Mouse (Mus musculus) stomach, embryonic 16.5 days (tissue): ENCODE data around the gene Mmrn2. TPM values are rescaled to one million over a fixed set of nuclear protein-coding genes. Genes with fewer than 3 reads are reported as not detected.

Source experiments
- ATAC-seq: fragments of 200-750 bp; cut with Nextera tagmentation; 2 replicates; pipeline ENCODE4 v1.8.0; 2017; ENCODE audit warnings: moderate number of reproducible peaks, moderate TSS enrichment; ENCODE audit not compliant: insufficient read depth, low FRiP score
- H3K27ac ChIP-seq: fragments of 300-500 bp; sonication (generic); 2 replicates; pipeline ENCODE4 v1.5.1; 2014; ENCODE audit warnings: low read length
- H3K27me3 ChIP-seq: fragments of 300-500 bp; sonication (generic); 2 replicates; pipeline ENCODE4 v1.6.1; 2014; ENCODE audit warnings: low read length, control low read depth, mixed read lengths; ENCODE audit not compliant: control insufficient read depth, insufficient read depth
- H3K36me3 ChIP-seq: fragments of 300-500 bp; sonication (generic); 2 replicates; pipeline ENCODE4 v1.6.1; 2014; ENCODE audit warnings: low read length; ENCODE audit not compliant: control insufficient read depth, insufficient read depth
- H3K4me1 ChIP-seq: fragments of 300-500 bp; sonication (generic); 2 replicates; pipeline ENCODE4 v1.6.1; 2014; ENCODE audit warnings: low read length, control low read depth, mixed read lengths; ENCODE audit not compliant: control insufficient read depth, insufficient read depth
- H3K4me2 ChIP-seq: fragments of 300-500 bp; sonication (generic); 2 replicates; pipeline ENCODE4 v1.6.1; 2014; ENCODE audit warnings: low read depth, low read length, mixed read lengths
- H3K4me3 ChIP-seq: fragments of 300-500 bp; sonication (generic); replicated peaks from 2 replicates; pipeline ENCODE4 v1.5.1; 2014; ENCODE audit warnings: mild to moderate bottlenecking, low read length
- H3K9ac ChIP-seq: fragments of 300-500 bp; sonication (generic); 2 replicates; pipeline ENCODE4 v1.6.1; 2014; ENCODE audit warnings: low read length
- H3K9me3 ChIP-seq: fragments of 300-500 bp; sonication (generic); replicated peaks from 2 replicates; pipeline ENCODE4 v1.6.1; 2016; ENCODE audit warnings: low read length, control low read depth; ENCODE audit not compliant: control insufficient read depth
- WGBS: fragments of 180-500 bp; shearing (Covaris S2); extraction: QIAGEN DNeasy Blood & Tissue Kit; methylation state at CpG from one replicate; pipeline ENCODE4 v1.1.7; 2014; 5-methylcytosine and 5-hydroxymethylcytosine counted together
- polyA plus RNA-seq: library from polyadenylated mRNA; unstranded; fragments of >200 nt; fragmentation: Nextera tagmentation; extraction: Ambion mirVana; gene quantifications from 2 replicates; pipeline ENCODE4 v1.2.1, GENCODE M21; 2015

Gene Mmrn2
- polyA plus RNA-seq, 1 experiment from 2014 or later: 8.5 TPM

DNA sequence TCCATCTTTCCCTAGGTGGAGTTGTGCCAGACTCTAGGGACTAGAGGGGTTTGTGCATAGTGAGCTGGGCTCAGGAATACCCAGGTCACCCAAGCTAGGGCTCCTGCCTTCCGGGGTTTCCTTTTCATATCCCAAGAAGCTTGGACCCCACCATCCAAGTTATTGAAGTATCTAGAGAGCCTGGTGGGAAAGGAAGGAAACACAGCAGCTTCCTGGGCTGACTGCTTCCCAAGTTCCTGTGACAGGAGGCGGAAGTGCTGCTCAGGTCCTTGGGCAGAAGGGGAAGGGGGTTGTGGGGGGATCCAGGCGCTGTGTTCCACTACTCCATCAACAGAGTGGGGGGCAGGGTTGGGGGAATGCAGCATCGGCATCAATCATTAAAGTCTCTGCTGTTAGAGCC is 1.9 kb downstream of the Mmrn2 start:
- Histone ChIP-seq H3K9ac (no peak overlapping the region), H3K9me3 (no peaks in the 10 kb centered on the region), H3K27ac (no peak overlapping the region), H3K27me3 (no peaks in the 10 kb centered on the region), H3K36me3 (no peaks in the 10 kb centered on the region), H3K4me2 (peak overlapping the region; percentile 5; the same call in 1 of the 2 replicates), H3K4me1 (peaks cover 21% of the 10 kb centered on the region), H3K4me3 (no peak overlapping the region)
- WGBS: 69% methylated on average over 4 of the region's 4 CpGs
- no peak for ATAC-seq

DNA sequence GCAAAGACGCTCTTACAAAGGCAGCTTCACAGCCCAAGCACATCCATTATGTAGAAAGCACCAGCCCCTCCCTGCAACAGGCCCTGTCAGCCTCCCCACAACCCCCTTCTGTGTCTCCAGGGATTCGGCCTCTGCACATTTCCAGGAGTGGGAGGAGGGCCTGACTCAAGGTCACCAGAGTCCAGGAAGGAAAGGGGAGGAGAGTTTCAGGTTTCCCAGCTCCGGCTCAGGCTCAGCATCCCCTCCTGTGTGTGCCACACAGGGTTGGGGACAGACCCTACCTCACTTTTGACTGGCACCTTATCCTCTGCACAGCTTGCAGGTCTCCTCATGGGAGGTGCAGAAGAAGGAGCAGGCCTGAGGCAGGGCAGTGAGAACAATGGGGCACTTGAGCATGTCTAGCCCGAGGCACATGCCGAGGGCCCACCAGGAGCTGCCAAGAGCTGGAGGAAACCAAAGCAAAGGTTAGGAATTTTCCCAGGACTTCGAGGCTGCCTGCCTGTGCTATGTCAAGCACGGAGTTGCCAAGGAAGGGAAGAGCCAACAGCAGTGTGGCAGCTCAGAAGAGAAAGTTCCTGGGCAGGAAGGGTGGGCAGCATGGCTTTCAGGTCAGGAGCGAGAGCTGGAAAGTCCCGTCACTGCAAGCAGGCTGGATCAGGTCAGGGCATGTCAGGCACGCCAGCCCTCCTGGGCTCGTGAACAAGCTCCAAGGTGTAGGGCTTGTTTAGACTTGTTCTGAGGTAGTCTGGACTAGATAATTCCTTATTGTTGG is 3.5 kb downstream of the Mmrn2 start:
- Histone ChIP-seq H3K27me3 (no peaks in the 10 kb centered on the region), H3K4me1 (peaks cover 21% of the 10 kb centered on the region), H3K4me2 (no peak overlapping the region), H3K36me3 (no peaks in the 10 kb centered on the region), H3K9ac (peak overlapping the region; percentile 17; the same call in 1 of the 2 replicates), H3K27ac (peak overlapping the region; percentile 79), H3K4me3 (no peak overlapping the region), H3K9me3 (no peaks in the 10 kb centered on the region)
- 36% methylated on average over 11 of the region's 11 CpGs for WGBS
- peak; percentile 51 for ATAC-seq

DNA sequence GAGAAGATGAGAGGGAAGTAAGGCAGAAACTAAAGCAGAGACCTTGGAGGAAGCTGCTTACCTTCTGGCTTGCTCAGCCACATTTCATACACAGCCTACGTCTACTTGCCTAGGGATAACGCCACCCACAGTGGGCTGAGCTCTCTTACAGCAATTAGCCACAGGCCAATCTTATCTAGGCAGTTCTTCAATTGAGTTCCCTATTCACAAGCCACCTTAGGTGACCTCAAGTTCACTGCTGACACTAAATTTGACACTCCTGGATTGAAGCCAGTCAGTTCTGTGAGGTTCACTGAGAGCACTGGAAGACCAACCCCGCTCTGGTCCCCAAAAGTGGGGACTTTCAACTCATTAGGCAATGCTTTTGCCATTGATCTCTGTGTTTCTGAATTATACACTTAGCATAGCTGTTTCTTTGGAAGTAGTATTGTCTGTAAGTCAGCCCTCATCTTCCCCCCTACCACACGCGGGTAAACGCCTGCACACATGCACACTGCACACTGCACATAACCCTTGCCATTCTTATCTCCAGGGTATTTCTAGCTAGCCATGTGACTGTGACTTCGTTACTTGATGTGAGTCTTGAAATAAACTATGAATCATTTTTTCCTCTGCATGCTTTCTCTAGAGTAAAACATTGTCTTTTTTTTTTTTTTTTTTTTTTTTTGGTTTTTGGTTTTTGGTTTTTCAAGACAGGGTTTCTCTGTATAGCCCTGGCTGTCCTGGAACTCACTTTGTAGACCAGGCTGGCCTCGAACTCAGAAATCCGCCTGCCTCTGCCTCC is 7.8 kb downstream of the Mmrn2 start:
- Histone ChIP-seq H3K4me1 (peaks cover 9% of the 10 kb centered on the region), H3K9ac (no peak overlapping the region), H3K27me3 (no peaks in the 10 kb centered on the region), H3K4me2 (no peak overlapping the region), H3K27ac (no peak overlapping the region), H3K4me3 (no peak overlapping the region), H3K36me3 (no peaks in the 10 kb centered on the region), H3K9me3 (no peaks in the 10 kb centered on the region)
- no peak for ATAC-seq
- WGBS: 92% methylated on average over 9 of the region's 9 CpGs

DNA sequence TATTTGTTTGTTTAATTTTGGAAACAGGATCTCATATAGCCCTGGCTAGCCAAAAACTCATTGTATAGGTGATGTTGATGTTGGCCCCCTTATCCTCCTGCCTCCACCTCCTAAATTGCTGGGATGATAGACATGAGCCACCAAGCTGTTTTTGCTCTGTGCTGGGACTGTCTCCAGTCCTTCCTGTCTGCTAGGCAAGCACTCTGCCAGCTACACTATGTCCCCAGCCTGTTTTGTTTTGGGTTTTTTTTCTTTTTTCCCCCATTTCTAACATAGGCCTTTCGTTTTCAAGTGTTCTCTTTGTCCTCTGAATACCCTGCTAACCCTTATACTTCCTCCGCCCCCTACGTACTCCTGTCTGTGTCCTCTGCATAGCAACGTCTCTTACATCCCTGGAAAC is 18.0 kb downstream of the Mmrn2 start:
- no peaks in the 10 kb centered on the region for H3K36me3 ChIP-seq
- no peak overlapping the region for H3K9ac ChIP-seq
- 70% methylated on average over 4 of the region's 4 CpGs for WGBS
- H3K4me1 ChIP-seq: no peaks in the 10 kb centered on the region
- no peaks in the 10 kb centered on the region for H3K27me3 ChIP-seq
- H3K9me3 ChIP-seq: no peaks in the 10 kb centered on the region
- H3K4me3 ChIP-seq: no peak overlapping the region
- no peak overlapping the region for H3K27ac ChIP-seq
- no peak overlapping the region for H3K4me2 ChIP-seq
- no peak for ATAC-seq

DNA sequence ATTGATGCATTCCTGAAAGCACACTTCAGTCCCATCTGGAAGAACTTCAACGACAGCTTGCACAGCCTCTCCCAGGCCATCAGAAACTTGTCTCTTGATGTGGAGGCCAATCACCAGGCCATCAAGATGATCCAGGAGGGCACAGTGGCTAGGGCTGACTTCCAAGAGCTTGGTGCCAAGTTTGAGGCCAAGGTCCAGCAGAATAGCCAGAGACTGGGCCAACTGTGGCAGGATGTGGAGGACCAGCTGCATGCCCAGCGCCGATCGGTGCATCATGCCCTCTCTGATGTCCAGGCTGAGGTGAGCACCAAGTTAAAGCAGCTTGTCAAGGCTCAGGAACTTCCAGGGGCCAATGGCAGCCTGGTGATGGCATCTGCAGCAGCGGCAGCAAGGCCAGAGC is 22.6 kb downstream of the Mmrn2 start:
- H3K4me2 ChIP-seq: no peak overlapping the region
- no peaks in the 10 kb centered on the region for H3K27me3 ChIP-seq
- H3K4me1 ChIP-seq: no peaks in the 10 kb centered on the region
- ATAC-seq: no peak
- H3K9ac ChIP-seq: no peak overlapping the region
- WGBS: 92% methylated on average over 5 of the region's 5 CpGs
- H3K4me3 ChIP-seq: no peak overlapping the region
- peaks cover 2% of the 10 kb centered on the region; the same call in 1 of the 2 replicates for H3K36me3 ChIP-seq
- H3K9me3 ChIP-seq: no peaks in the 10 kb centered on the region
- H3K27ac ChIP-seq: no peak overlapping the region

DNA sequence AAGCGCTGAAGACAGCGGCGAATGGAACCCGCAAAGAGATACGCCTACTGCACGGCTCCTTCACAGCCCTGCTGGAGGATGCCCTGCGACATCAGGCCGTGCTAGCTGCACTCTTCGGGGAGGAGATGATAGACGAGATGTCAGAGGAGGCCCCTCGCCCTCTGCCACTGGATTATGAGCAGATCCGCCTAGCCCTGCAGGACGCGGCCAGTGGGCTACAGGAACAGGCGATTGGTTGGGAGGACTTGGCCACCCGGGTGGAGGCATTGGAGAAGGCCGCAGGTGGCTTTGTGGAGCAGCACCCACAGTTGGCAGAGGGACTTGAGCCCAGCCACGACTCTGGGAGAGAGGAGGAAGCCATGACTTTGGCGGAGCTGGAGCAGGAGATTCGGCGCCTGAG is 23.6 kb downstream of the Mmrn2 start:
- Histone ChIP-seq H3K4me3 (no peak overlapping the region), H3K36me3 (peaks cover 5% of the 10 kb centered on the region; the same call in 1 of the 2 replicates), H3K4me2 (no peak overlapping the region), H3K27me3 (no peaks in the 10 kb centered on the region), H3K4me1 (no peaks in the 10 kb centered on the region), H3K9me3 (no peaks in the 10 kb centered on the region), H3K9ac (no peak overlapping the region), H3K27ac (no peak overlapping the region)
- ATAC-seq: no peak
- WGBS: 86% methylated on average over 21 of the region's 21 CpGs

DNA sequence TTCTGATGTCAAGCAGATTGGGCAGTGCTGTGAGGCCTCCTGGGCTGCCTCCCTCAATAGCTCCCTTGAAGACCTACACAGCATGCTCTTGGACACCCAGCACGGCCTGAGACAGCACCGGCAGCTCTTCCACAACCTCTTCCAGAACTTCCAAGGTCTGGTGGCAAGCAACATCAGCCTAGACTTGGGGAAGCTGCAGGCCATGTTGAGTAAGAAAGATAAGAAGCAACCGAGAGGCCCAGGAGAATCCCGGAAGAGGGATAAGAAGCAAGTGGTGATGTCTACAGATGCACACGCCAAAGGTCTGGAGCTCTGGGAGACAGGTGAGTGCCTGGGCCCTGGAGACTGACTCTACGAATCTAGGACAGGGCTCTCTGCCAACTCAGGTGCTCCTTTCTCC is 24.0 kb downstream of the Mmrn2 start:
- H3K4me1 ChIP-seq: no peaks in the 10 kb centered on the region
- no peak for ATAC-seq
- WGBS: 92% methylated on average over 6 of the region's 6 CpGs
- no peak overlapping the region for H3K9ac ChIP-seq
- no peaks in the 10 kb centered on the region for H3K27me3 ChIP-seq
- peaks cover 5% of the 10 kb centered on the region; the same call in 1 of the 2 replicates for H3K36me3 ChIP-seq
- no peak overlapping the region for H3K27ac ChIP-seq
- H3K4me2 ChIP-seq: no peak overlapping the region
- no peaks in the 10 kb centered on the region for H3K9me3 ChIP-seq
- no peak overlapping the region for H3K4me3 ChIP-seq

DNA sequence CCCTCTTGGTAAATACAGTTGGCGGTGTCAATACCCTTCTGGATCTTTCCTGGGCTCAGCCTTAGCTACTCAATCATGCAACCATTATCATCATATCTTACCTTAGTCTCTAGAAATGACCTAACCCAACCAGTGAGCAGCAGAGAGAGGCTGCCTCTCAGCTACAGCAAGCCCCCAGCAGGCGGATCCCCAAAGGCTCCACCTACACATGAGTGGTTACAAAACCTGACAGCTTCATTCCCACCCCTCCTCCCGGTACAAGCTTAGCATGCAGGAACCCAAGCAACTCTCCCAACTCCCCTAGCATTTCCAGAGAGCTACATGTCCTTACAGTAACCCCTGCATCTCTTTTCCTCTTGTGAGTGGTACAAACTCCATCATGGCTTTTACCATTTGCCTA is 24.8 kb downstream of the Mmrn2 start:
- Histone ChIP-seq H3K4me1 (no peaks in the 10 kb centered on the region), H3K27me3 (no peaks in the 10 kb centered on the region), H3K9ac (no peak overlapping the region), H3K36me3 (peaks cover 7% of the 10 kb centered on the region; the same call in 1 of the 2 replicates), H3K27ac (no peak overlapping the region), H3K4me2 (no peak overlapping the region), H3K4me3 (no peak overlapping the region), H3K9me3 (no peaks in the 10 kb centered on the region)
- ATAC-seq: no peak
- 90% methylated on average over 3 of the region's 3 CpGs for WGBS

DNA sequence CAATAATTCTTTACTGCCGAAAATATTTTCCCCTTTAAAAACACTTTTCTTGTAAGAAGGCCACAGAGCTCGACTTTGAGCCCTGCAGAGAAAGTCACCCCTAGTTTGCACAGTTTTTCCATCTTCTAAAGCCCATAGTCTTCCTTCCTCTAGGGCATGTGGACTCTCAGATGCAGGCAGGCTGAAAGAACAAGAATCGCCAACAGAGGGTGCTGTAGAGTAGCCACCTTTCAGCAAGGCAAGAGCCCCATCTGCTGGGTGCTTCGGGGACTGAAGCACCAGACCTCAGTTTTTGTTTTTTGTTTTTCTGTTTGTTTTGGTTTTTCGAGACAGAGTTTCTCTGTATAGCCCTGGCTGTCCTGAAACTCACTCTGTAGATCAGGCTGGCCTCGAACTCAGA is 25.9 kb downstream of the Mmrn2 start:
- Histone ChIP-seq H3K4me2 (no peak overlapping the region), H3K4me3 (no peak overlapping the region), H3K9me3 (no peaks in the 10 kb centered on the region), H3K27me3 (no peaks in the 10 kb centered on the region), H3K27ac (no peak overlapping the region), H3K36me3 (peaks cover 8% of the 10 kb centered on the region; the same call in 1 of the 2 replicates), H3K9ac (no peak overlapping the region), H3K4me1 (no peaks in the 10 kb centered on the region)
- 55% methylated on average over 6 of the region's 6 CpGs for WGBS
- no peak for ATAC-seq
